Mouse (Mus musculus): ENCODE measurements around the gene Oxsr1.

- no peak for TF ChIP-seq EP300 (IDR thresholded peaks at IDR 0.05; ENCODE audit: low read depth)
- no peak for TF ChIP-seq CTCF (IDR thresholded peaks at IDR 0.05; ENCODE audit: low read depth)
Measured at GRCm38 (mm10) chr9:119271496-119271895, 50.7 kb downstream of the Oxsr1 start.

All from liver, postnatal 0 days (tissue).